Mouse (Mus musculus) c-Kit-positive CD71-negative TER-119-negative erythroid progenitor cells, embryonic 14.5 days (primary cell): ENCODE data around the gene Slc7a11.

ENCODE experiments used
- DNase-seq: peaks from one replicate; pipeline ENCODE4 v3.0.0-alpha.2; 2013; ENCODE audit warnings: low read depth

Slc7a11 gene

DNA sequence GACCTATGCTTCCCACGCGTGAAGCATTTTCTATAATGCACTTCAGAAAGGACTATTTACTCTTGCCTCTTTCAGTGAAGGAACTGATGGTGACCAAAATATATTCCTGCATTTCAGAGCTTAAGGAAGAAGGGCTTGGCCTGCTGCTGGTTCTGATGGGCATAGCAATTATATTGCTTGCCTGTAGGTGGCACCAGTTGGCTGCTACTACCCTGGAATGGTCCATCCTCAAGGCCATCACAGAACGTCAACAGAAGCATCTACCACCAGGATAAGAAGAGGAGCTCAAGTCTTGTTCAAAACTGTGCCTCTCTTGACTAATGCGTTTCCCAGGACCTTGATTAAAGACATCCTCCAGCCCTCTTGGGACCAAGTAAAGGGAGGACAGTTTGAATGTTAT is 139.3 kb downstream of the Slc7a11 start:
- no peak for DNase-seq

DNA sequence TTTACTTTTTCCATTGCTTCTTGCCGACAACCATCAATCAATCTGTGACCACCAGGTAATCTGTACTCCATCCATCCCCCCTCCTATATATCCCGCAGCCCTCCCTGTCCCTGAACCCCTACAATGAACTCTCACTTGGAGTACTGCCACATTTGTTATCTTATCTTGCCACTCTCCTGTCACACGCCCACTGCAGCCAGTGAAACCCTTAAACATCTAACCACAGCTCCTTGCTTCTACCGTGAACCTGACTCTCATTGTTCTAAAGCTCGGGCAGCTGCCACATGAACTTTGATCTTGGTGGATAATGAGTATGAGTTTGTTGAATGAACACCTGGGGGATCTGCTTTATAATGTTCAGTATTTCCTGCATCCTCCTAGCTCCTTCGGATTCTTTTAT is 140.8 kb downstream of the Slc7a11 start:
- no peak for DNase-seq

DNA sequence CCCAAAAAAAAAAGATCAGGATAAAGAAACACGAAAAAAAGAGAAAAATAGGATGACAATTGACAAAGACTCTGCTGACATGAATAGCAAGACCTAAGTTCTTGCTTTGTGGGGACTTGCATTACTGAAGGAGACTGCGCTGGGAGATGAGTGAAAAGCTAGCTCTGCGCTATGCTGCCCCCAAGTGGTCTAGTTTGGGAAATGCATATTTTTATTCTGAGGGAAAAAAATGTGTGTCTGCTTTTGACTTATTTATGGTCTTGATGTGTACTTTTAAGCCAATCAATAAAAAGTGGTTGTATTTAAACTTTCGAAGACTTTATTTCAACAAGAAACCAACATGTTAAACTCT is 142.5 kb downstream of the Slc7a11 start:
- DNase-seq, result peak; percentile 36

DNA sequence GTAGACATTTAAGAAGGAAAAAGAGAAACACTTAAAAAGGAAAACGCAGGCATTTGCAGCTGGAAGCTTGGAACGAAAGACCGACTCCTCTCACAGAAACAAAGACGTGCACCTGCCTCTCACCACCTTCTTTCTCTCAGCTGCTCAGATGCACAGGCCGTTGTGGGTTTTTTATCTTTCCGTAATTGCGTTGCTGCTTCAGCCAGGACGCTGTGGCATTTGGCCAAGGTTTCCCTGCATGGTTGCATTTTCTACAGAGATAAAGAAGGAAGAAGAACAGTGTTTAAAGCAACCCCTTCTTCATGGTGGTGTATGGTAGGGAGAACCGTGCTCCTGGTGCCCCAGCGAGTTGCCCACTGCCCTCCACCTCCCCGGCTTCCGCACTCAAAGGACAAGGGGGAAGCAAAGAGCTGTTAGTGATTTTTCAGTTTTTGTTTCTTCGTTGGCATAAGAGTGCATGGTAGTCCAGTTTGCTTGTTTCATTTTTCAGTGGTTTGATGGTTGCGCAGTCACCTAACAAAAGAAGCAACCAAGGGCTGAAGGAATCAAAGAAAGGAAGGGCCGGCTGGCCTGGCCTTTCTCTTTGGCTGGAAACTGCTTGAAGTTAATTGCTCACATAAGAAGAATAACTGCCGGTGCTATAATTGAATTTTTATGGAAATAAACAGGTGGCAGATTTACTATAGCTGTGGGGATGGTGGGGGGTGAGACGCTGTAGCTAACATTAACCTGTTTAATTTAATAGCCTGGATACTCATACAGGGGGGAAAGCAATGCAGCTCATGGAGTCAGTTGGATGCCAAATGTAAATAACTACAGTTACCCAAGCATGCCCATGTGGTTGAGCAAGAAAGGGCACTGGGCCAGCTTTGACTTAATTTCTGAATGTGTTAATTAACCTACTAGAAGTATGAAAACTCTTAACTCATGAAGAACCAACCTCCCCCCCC is 143.1 kb downstream of the Slc7a11 start:
- no peak for DNase-seq

DNA sequence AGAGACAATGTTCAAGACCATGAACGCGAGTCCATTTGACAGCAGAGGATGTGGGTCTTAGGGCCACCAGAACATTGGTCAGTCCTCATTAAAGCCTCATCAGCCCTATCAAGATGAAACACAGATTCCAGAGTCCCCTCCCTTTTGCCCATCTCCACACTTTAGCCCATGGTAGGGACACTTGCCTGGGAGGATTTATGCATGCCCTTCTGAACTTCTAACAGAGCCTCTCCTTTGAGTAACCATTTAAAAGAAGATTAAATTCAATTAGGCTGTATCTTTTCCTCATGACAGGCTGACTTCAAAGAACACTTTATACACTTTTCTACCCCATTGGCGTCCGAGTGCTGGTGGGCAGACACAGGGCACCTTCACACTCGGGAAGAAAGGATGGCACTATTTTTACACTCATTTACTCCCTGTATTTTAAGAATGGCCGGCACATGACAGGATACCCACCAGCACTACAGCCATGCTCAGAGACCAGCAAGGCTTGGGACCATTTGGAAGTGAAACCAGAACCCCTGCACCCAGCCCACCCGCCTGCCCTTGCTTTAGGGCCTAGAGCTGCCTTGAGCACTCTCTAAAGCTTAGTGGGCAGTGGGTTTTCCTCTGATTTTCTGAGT is 144.9 kb downstream of the Slc7a11 start:
- DNase-seq, result no peak

DNA sequence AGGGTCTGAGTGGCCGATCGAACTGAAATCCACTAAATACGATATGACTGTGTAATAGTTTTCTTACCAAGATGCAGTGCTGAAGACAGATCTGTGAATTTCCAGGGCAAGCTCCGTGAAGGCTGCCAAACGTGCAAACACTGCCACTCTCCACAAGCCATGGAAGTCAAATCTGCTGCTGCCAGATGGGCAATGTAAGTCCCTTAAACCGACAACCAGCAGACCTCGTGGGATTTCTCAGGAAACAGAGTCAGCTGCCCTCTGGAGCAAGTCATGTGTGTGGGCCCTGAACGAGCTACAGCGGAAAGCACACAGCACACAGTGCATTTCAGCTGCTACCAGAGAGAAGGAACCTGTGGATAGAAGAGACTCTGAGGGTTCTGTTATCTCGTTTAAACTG is 146.5 kb downstream of the Slc7a11 start:
- DNase-seq, result no peak

DNA sequence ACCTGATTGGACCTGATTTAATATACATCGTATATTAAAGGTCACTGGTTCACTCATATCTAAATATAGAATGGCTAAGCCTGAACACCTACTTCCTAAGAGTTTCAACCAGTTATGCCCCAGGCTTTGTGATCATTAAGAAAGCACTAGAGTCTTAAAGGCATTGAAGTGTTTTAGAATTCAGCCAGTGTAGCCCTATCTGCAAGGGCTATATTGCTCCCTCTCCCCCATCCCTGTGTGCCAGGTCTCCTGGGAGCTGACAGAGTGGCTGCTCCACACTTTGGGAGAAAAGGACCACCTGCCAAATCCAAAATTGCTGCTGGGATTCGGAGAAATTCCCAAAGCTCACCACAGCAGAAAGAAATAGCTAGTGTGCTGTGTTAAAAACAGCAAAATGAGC is 168.4 kb downstream of the Slc7a11 start:
- no peak for DNase-seq

DNA sequence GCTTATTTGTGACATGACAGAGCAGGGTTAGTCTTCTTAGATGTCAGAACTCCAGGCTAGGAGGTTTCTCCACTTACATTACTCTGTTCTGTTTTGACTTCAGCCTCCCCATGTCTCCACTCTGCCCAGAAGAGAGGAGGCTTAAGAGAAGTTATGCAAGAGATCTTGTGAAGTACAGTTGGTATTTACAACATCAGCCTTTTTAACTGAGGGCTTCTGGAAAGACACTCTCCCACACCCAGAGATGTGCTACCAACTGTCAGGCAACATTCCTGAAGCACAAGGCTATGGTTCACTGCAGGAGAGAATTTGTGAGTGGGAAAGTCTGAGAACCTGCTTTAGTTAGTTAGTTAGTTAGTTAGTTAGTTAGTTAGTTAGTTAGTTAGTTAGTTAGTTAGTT is 171.2 kb downstream of the Slc7a11 start:
- DNase-seq, result no peak

DNA sequence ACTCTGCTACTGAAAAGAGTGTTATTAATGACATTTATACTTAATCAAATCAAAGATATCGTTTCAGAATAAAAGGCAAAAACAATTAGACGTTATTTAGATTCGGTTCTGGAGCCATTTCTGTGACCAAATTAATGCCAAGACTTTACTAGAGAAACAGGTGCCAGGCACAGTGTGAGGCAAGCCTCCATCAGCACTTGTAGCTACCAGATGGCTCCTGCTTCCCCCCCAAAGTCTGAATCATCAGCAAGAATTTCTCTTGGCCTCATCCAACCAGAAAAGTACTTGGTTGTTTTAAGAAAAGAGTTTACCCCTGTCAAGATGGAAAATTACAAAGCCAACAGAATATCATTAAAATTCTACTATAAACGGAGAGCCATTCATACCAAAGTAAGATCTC is 173.7 kb downstream of the Slc7a11 start:
- DNase-seq, result no peak

DNA sequence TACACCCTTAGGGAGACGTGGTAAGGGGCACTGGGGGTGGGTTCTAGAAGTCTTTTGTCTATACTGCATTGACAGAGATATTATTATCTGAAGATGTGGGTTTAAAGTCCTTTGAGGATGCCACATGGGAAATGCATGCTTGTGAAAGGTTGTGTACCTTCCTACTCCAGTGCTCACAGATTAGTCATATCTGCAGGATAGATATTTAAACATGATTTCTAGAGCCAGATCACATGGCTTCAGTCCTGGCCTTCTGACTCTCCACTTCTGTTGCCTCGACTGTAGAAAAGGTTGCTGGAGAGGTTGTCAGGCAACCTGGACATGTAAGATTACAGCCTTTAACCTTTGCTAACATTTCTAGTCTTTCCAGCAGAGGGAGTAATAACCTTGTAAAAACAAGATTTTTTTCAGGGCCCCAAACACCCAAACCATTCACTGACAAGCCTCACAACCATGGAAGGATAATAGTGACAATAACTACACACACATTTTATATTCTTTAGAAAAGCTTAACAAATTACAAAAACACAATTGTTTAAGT is 180.8 kb downstream of the Slc7a11 start:
- no peak for DNase-seq

DNA sequence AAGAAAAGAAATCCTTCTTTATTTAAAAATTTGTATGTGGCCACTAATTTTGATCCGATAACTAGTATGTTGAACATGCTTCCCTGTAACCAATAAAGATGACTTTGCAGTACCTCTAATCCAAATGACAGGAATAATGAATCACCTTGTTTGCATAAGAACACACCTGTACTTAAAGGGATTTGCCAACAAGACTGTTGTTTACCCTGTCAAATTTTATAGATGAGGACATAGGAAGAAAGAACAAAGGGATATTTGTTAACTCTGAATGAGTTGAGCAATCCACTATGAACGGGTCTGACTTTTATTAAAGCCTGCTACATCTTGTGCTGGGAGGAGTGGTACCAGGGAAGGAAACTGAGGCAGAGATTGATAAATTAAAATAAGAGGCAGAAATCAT is 181.3 kb downstream of the Slc7a11 start:
- DNase-seq, result no peak

DNA sequence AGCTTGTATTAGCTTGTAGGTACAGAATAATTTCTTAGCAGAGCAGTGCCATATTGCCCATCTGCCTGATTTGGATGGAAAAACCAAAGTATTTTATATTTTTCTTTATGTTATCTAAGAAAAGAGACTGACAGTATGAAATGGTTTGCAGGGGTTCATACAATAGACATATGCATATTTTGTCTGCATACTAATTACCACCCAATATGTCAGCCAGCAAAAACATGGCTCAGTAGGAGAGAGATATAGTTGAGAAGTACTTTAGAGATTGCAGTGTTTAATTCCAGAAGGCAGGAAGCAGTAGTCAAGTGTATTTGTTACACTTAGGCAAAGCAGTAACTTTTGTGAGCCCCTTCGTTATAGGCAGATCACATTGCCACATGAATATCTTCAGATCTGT is 182.7 kb downstream of the Slc7a11 start:
- DNase-seq, result no peak

DNA sequence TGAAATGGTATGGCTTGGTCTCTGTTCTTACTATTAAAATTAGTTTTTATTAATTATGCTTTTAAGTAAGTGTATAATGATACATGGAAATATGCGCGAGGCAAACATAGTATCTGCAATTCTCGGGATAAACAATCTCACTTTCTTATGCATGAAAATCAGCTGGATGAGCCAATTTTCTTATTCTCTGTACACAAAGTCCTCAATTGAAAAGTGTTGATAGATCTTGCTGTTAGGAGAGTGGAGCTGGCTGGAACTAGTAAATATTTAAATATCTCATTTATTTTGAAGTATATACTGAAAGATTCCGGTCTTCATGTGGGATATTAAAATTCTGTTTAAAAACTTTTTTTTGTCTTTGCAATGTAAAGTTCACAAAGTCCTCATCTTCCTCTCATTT is 184.6 kb downstream of the Slc7a11 start:
- DNase-seq, result no peak

DNA sequence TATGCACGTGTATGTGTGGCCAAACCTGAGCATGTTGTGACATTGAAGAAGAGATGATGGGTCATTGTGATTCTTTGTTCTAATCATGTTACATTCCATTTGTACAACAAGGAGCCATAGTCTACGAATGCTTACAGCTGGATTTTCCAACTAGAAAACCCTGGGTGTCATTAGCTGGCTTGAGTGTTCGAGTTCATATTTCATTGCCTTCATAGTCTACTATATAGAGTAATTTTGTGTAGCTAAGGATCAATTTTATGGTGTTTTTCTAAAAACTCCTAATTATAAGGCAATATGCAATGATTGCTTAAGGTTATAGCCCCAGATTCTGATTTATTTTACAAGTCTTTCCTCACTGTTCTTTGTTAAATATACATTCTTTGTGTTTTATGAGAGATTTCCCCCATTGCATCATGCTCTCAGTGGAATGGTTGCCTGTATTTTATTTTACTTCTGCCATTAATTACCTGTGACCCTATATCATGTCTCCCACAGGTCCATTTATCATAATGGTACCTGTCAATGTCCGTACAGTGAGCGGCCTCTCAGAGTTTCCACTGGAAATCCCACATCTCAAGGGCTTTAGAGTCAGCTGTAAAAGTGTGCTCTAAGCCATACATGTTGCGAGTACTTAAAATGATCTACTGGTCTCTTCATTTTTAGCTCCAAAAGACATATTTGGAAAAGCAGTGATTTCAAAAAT is 193.7 kb downstream of the Slc7a11 start:
- DNase-seq, result no peak

DNA sequence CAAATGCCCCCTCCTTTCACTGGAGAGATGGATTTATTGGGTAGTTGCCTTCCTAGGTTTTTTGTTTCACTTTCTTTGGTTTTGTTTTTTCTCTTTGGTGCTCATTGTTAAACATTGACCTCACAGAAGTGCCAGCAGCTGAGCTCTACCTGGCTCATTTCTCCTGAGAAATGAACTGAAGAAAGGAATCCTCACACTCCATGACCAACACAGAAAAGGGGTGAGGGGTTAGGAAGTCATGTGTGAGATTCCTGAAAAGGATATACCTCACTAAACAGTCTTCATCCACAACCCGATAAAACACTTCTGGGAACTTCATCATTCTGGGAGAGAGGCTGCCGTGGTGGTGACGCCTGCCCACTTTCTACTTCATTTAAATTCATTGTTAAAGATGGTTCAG is 207.4 kb downstream of the Slc7a11 start:
- no peak for DNase-seq

DNA sequence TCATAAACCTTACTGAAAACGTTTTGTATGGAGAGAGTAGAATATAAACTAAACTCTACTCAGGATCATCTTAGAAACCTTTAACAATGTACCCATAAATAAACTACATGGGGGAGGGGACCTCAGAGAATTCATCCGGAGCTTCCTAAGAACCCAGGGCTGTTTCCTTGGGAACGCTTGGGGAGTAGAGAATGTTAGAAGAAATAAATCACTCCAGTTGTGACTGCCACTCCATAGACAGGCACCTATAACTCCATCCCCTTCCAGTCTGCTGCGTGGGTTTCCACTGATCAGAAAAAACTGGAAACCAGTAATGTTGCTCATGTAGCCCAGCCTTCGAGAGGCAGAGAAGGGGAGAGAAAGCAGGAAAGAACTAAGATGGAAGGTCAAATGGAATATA is 210.3 kb downstream of the Slc7a11 start:
- no peak for DNase-seq

DNA sequence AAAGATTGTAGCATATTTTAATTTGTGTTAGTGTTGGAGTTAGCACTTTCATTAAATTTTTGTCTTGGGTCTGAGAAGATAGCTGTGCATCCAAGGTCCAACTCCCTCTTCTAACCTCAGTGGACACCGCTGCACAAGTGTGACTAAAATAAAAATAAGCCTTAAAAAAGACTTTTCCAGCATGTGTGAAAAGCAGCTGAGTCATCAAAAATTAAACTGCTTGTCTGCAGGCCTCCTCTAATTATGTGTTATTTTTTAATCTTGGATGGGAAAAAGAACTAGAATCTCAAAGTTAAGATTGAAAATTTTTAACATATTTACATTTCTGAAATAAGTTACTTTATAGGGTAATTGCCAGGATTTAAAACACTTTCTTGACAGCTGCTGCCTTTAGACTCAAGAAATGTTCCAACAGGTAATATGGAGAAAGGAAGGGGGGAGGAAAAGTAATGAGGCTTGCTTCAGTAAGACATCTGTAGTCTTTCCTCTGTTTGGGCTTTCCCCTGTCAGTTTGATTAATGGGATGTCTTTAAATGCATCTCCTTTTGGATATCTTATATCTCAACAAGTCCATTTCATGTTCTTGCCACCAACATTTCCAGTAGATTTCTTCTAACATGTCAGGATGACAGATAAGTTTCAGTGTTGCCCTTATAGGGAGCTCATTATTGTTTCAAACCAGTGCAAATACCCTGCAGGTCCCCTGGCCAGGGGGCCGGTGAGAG is 218.9 kb downstream of the Slc7a11 start:
- DNase-seq, result no peak

DNA sequence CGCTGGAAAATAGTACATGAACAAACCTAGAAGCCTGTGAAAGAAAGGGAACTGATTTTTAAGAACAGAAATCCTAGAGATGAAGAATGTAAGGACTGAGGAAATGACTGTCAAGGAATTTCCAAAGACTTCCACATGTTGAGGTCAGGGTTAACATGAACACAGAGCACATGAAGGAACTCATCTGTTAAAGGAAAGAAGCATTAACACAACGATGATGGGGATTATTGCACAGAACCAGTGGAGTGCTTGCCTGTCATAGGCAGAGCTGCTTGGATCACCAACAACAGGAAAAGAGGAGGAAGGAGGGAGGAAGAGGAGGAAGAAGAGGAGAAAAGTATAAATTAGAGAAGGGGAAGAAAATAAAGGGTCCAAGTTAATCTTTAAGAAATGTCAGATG is 223.0 kb downstream of the Slc7a11 start:
- no peak for DNase-seq

DNA sequence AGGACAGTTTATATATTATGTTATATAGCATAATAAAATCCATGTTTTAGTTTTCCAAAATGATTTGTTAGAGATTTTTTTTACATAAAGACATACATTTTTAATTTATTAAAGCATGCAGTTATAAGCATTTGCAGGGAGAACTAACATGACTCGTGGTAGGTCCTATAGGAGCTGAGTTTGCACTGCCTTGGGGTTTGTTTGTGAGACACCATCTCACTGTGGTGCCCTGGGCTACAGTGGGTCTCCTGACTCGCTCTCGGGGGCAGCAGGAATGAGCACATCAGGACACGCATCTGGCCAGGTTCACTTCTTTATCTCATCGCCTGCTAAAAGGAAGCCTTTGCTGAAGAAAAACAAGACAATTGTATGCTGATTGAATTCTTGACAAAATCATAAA is 257.0 kb downstream of the Slc7a11 start:
- no peak for DNase-seq

DNA sequence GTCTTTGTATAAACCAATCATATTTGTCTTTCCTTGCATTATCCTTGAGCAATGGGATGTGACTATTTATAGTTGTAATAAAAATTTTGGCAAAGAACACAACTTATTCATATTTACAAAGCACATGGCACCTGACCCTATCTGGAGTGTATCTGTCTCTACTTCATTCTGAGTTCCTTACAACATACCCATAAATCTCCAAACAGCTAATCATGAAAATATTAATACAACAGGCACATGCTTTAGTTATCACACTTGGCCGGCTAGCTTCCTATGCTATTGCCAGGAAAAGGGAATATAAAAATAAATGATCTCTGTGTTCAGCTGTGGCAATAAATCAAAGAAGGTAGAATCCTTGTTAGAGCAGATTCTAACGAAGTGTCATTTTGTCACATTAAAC is 257.5 kb downstream of the Slc7a11 start:
- DNase-seq, result no peak

DNA sequence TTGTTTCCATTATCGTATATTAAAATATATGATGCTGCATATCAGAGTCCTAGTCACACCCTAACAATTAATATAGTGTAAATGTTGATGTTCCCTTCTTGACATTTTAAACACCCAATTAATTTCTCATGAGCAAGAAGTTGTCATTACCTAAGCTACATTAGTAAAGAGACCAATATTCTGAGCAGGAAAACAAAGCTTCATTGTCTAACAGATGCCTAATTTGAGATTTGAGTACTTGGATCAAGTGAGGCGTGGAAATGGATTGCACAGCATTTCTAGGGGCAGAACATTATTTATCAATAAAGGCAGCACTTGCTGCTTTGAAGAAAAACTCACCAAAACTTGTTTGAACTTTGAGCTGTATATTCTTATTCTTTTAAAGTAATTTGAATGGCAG is 282.7 kb downstream of the Slc7a11 start:
- no peak for DNase-seq

DNA sequence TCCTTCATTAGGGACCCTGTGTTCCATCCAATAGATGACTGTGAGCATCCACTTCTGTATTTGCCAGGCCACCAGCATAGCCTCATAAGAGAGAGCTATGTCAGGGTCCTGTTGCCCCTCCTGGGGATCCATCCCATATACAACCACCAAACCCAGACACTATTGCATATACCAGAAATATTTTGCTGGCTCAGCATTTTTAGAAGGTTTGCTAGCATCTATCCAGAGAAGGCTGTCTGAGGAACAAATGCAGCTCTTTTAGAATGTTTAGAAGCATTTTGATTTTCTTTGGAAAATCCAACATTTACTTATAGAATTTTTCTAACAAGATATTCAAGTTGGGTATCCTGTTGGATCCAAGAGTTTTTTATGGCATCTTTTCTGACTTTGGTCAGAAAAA is 299.3 kb downstream of the Slc7a11 start:
- DNase-seq, result no peak
